In the genomic region with DNA sequence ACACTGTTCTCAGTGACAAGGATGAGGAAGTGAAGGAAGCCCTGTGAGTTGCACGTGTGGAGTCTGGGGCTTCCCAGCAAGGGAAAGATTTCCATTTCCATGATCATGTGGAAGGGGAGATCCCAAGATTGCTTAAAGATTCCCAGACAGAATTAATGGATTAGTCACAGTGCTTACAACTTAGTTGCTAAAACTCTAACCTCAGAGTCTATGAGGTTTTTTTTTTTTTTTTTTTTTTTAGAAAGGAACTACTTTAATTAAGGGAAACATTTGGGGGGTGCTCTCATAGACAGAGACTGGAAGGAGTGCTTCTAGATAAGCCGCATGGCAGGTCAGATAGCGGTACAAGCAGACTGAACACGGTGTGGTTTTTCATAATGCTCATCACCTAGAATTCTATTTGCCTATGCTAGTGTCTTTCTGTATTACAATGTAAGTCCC, we compare ENCODE assay signal across 32 mouse cellular contexts. TPM values are rescaled to one million over a fixed set of nuclear protein-coding genes. Genes with fewer than 3 reads are reported as not detected.
A peak's percentile ranks its signal among the peaks of the same experiment; 100 is the strongest.
DNase-seq lines count a peak whose midpoint lies in the region; ATAC-seq and TF ChIP-seq lines count a peak whose summit lies in the region.
"Had no signal": no experiment of that assay in that cellular context is flagged by ENCODE, and none has a peak within 500 bp of the region (broad histone marks: within the 10 kb centered on the region; RNA-seq: fewer than 3 reads in every experiment).

No protein-coding gene starts in this region.

- 17% methylated on average over 4 of the region's 4 CpGs for WGBS in liver, embryonic 12.5 days (ENCODE audit: insufficient replicate concordance)
- 35% methylated on average over 4 of the region's 4 CpGs for WGBS in liver, postnatal 0 days (ENCODE audit: insufficient replicate concordance)
- WGBS in intestine, postnatal 0 days, result 79% methylated on average over 4 of the region's 4 CpGs

- no peaks in the 10 kb centered on the region for H3K36me3 ChIP-seq in CH12.LX (replicated peaks in 1 of 2; ENCODE audit: control insufficient read depth in 1 of 2, insufficient read depth in 1 of 2, low read length in 1 of 2)
- no peaks in the 10 kb centered on the region for H3K36me3 ChIP-seq in liver, embryonic 12.5 days
- no peaks in the 10 kb centered on the region for H3K36me3 ChIP-seq in liver, postnatal 0 days (replicated peaks; ENCODE audit: insufficient read depth, low read length)
- no peaks in the 10 kb centered on the region for H3K36me3 ChIP-seq in intestine, postnatal 0 days (ENCODE audit: control insufficient read depth, insufficient read depth)
- H3K36me3 ChIP-seq: embryonic facial prominence, embryonic 12.5 days; heart, embryonic 10.5 days; heart, embryonic 15.5 days; limb, embryonic 12.5 days; midbrain, embryonic 12.5 days; neural tube, embryonic 12.5 days had no signal

- H3K4me1 ChIP-seq in CH12.LX (ENCODE audit: control insufficient read depth in 1 of 2, insufficient read depth in 2 of 2), result peaks cover 10 to 48% of the 10 kb centered on the region in 2 experiments; a peak in 3 of 4 replicates
- H3K4me1 ChIP-seq in bone marrow macrophage, adult 2 months (ENCODE audit: control insufficient read depth, insufficient read depth, low read length), result peaks cover 44% of the 10 kb centered on the region
- H3K4me1 ChIP-seq in liver, embryonic 12.5 days, result peaks cover 34% of the 10 kb centered on the region
- peaks cover 24% of the 10 kb centered on the region for H3K4me1 ChIP-seq in liver, postnatal 0 days (ENCODE audit: insufficient read depth)
- H3K4me1 ChIP-seq in intestine, postnatal 0 days (replicated peaks; ENCODE audit: control insufficient read depth, insufficient read depth, low read length), result no peaks in the 10 kb centered on the region
- H3K4me1 ChIP-seq: embryonic facial prominence, embryonic 12.5 days; heart, embryonic 10.5 days; heart, embryonic 15.5 days; limb, embryonic 12.5 days; midbrain, embryonic 12.5 days; neural tube, embryonic 12.5 days had no signal

- no peak overlapping the region for H3K9ac ChIP-seq in CH12.LX (ENCODE audit: insufficient read depth, low read depth)
- H3K9ac ChIP-seq in liver, embryonic 12.5 days, result no peak overlapping the region
- H3K9ac ChIP-seq in liver, postnatal 0 days (replicated peaks), result no peak overlapping the region
- no peak overlapping the region for H3K9ac ChIP-seq in intestine, postnatal 0 days (ENCODE audit: low read depth, low read length)
- H3K9ac ChIP-seq: embryonic facial prominence, embryonic 12.5 days; forebrain, postnatal 0 days; heart, embryonic 15.5 days; limb, embryonic 12.5 days; midbrain, embryonic 12.5 days; neural tube, embryonic 12.5 days had no signal

- peak; percentile 77 for ATAC-seq in liver, embryonic 12.5 days
- no peak for ATAC-seq in liver, postnatal 0 days
- no peak for ATAC-seq in intestine, postnatal 0 days
- ATAC-seq: activated CD4-positive, CD25-positive, alpha-beta regulatory T cell, adult 4 months; forebrain, postnatal 0 days; hindbrain, embryonic 16.5 days; lung, postnatal 0 days had no signal

- H3K4me2 ChIP-seq in CH12.LX (ENCODE audit: insufficient read depth, low read depth, poor library complexity, severe bottlenecking), result no peak overlapping the region; the same call in 1 of the 2 replicates
- peak overlapping the region; percentile 62 for H3K4me2 ChIP-seq in liver, embryonic 12.5 days
- peak overlapping the region; percentile 45 for H3K4me2 ChIP-seq in liver, postnatal 0 days (ENCODE audit: low read depth, low read length)
- H3K4me2 ChIP-seq in intestine, postnatal 0 days (replicated peaks; ENCODE audit: low read depth), result no peak overlapping the region
- H3K4me2 ChIP-seq: embryonic facial prominence, embryonic 12.5 days; heart, embryonic 15.5 days; limb, embryonic 12.5 days; midbrain, embryonic 12.5 days; neural tube, embryonic 12.5 days had no signal

- DNase-seq in CH12.LX (ENCODE audit: extremely low read depth), result no peak
- no peak for DNase-seq in liver, postnatal 0 days
- DNase-seq in heart, adult 8-10 months (ENCODE audit: low spot score), result no peak
- no peak for DNase-seq in left cerebral cortex, postnatal 10 days (ENCODE audit: extremely low spot score in 1 of 2, low spot score in 2 of 2)
- DNase-seq in ovary, postnatal 36 days (ENCODE audit: low spot score), result no peak
- DNase-seq: adrenal gland, adult 8-10 months; cerebellum, adult 11 months; cerebellum, adult 9-10 months; cerebellum, postnatal 36 days; embryo, embryonic 11 days; forebrain, postnatal 0 days; kidney, adult 9 months; kidney, postnatal 10 days; layer of hippocampus, adult 9-11 months; lung, adult 18-20 months; lung, postnatal 4 days; right cerebral cortex, postnatal 4 days; thymus, adult 2 months; thymus, postnatal 36 days had no signal

- dilution Hi-C loops in CH12.LX (cut with MboI; ENCODE audit: extremely low pct_ligation_motif_present, extremely low pct_unique_long_range_greater_than_20kb, low sequenced_read_pairs), result loop anchor here (25.0 kb wide), 1 partner anchor 113 kb away; no protein-coding TSS in a partner anchor

- TF ChIP-seq CTCF in CH12.LX (conservative IDR thresholded peaks at IDR 0.05 in 1 of 2, IDR thresholded peaks at IDR 0.05 in 1 of 2; ENCODE audit: low read depth in 2 of 2, low read length in 2 of 2), result no peak
- no peak for TF ChIP-seq CTCF in bone marrow macrophage, adult 2 months (IDR thresholded peaks at IDR 0.05; ENCODE audit: low read depth, low read length)
- TF ChIP-seq CTCF in liver, postnatal 0 days (IDR thresholded peaks at IDR 0.05; ENCODE audit: low read depth), result no peak
- TF ChIP-seq CTCF in intestine, postnatal 0 days (IDR thresholded peaks at IDR 0.05; ENCODE audit: low read depth), result no peak

- H3K9me3 ChIP-seq in CH12.LX (replicated peaks; ENCODE audit: low read length), result no peaks in the 10 kb centered on the region
- no peaks in the 10 kb centered on the region for H3K9me3 ChIP-seq in liver, embryonic 12.5 days (replicated peaks)
- H3K9me3 ChIP-seq in liver, postnatal 0 days (ENCODE audit: low read length), result no peaks in the 10 kb centered on the region
- H3K9me3 ChIP-seq in intestine, postnatal 0 days (ENCODE audit: control insufficient read depth), result no peaks in the 10 kb centered on the region
- H3K9me3 ChIP-seq: embryonic facial prominence, embryonic 12.5 days; heart, embryonic 10.5 days; heart, embryonic 15.5 days; limb, embryonic 12.5 days; midbrain, embryonic 12.5 days; neural tube, embryonic 12.5 days had no signal

- no peak overlapping the region for H3K4me3 ChIP-seq in CH12.LX (replicated peaks in 1 of 3; ENCODE audit: low read depth in 2 of 3, low read length in 2 of 3, poor library complexity in 1 of 3)
- H3K4me3 ChIP-seq in bone marrow macrophage, adult 2 months (ENCODE audit: insufficient read depth, low read length), result no peak overlapping the region
- H3K4me3 ChIP-seq in liver, embryonic 12.5 days, result peak overlapping the region; percentile 22; the same call in 1 of the 2 replicates
- no peak overlapping the region for H3K4me3 ChIP-seq in liver, postnatal 0 days (ENCODE audit: low read depth, low read length)
- no peak overlapping the region for H3K4me3 ChIP-seq in intestine, postnatal 0 days (ENCODE audit: low read depth, low read length)
- H3K4me3 ChIP-seq: embryonic facial prominence, embryonic 12.5 days; heart, embryonic 10.5 days; heart, embryonic 15.5 days; limb, embryonic 12.5 days; midbrain, embryonic 12.5 days; myocyte; neural tube, embryonic 12.5 days had no signal

- no peaks in the 10 kb centered on the region for H3K79me2 ChIP-seq in CH12.LX (replicated peaks; ENCODE audit: control insufficient read depth, extremely low read depth, insufficient read depth, poor library complexity, severe bottlenecking)

- TF ChIP-seq POLR2A in CH12.LX (IDR thresholded peaks at IDR 0.05; ENCODE audit: low read depth, low read length), result no peak
- TF ChIP-seq POLR2A in bone marrow macrophage, adult 2 months (IDR thresholded peaks at IDR 0.05; ENCODE audit: borderline replicate concordance, low read depth, low read length), result no peak

- in situ Hi-C loops in CH12.LX (cut with MboI; ENCODE audit: low pct_ligation_motif_present, low pct_unique_long_range_greater_than_20kb, low sequenced_read_pairs), result loop anchor here (5.0 to 10.0 kb wide), 2 partner anchors 53 to 180 kb away; no protein-coding TSS in a partner anchor

- no peak for TF ChIP-seq EP300 in CH12.LX (IDR thresholded peaks at IDR 0.05; ENCODE audit: low read length)
- TF ChIP-seq EP300 in liver, postnatal 0 days (IDR thresholded peaks at IDR 0.05; ENCODE audit: low read depth), result no peak

- intact Hi-C loops in left cerebral cortex, postnatal 10 days (cut with DNase I), result no loop called here

- no peak for TF ChIP-seq RAD21 in CH12.LX (IDR thresholded peaks at IDR 0.05; ENCODE audit: low read depth, low read length)

- H3K27me3 ChIP-seq in CH12.LX (replicated peaks), result no peaks in the 10 kb centered on the region
- H3K27me3 ChIP-seq in liver, embryonic 12.5 days (replicated peaks), result peaks cover 19% of the 10 kb centered on the region
- peaks cover 16% of the 10 kb centered on the region; the same call in 1 of the 2 replicates for H3K27me3 ChIP-seq in liver, postnatal 0 days (ENCODE audit: insufficient read depth, low read length)
- peaks cover 26% of the 10 kb centered on the region; the same call in 1 of the 2 replicates for H3K27me3 ChIP-seq in intestine, postnatal 0 days (replicated peaks; ENCODE audit: control insufficient read depth, insufficient read depth, low read length)
- H3K27me3 ChIP-seq: heart, embryonic 15.5 days; midbrain, embryonic 12.5 days; neural tube, embryonic 12.5 days had no signal

- H3K27ac ChIP-seq in CH12.LX (ENCODE audit: insufficient read depth, low read depth), result no peak overlapping the region
- peak overlapping the region; percentile 73 for H3K27ac ChIP-seq in bone marrow macrophage, adult 2 months (ENCODE audit: insufficient read depth, low read depth, low read length)
- peak overlapping the region; percentile 63 for H3K27ac ChIP-seq in liver, embryonic 12.5 days
- no peak overlapping the region for H3K27ac ChIP-seq in liver, postnatal 0 days (ENCODE audit: low read depth)
- H3K27ac ChIP-seq in intestine, postnatal 0 days (ENCODE audit: low read depth, low read length), result no peak overlapping the region
- H3K27ac ChIP-seq: embryonic facial prominence, embryonic 12.5 days; heart, embryonic 10.5 days; heart, embryonic 15.5 days; limb, embryonic 12.5 days; midbrain, embryonic 12.5 days; neural tube, embryonic 12.5 days had no signal

TF ChIP-seq in CH12.LX, 34 proteins besides CTCF, POLR2A, EP300 and RAD21 (continues in another document):
- no peak for TF ChIP-seq POLR2AphosphoS2 (IDR thresholded peaks at IDR 0.05; ENCODE audit: low read depth, low read length)

RNA-seq across cellular contexts. Expression of a gene that starts 6.3 kb away (rescaled TPM):
- 11.2 and 13.0 TPM in 2 replicates for total RNA-seq in CH12.LX (2012; rRNA removed)
- 21.7 and 22.4 TPM in 2 replicates for total RNA-seq in CH12.LX (2014; rRNA removed)
- 30.8 and 36.1 TPM in 2 replicates for polyA plus RNA-seq in CH12.LX (2012; ENCODE audit: insufficient read length, low read depth)
- 10.1 and 10.8 TPM in 2 replicates for polyA plus RNA-seq in bone marrow macrophage, adult 2 months (2012; ENCODE audit: insufficient read depth, insufficient read length, missing spikeins)
- 0.73 and 0.74 TPM in 2 replicates for polyA plus RNA-seq in liver, embryonic 12.5 days (2016; fragmentation: Nextera tagmentation; extraction: Ambion mirVana)
- 0.72 and 0.75 TPM in 2 replicates for polyA plus RNA-seq in liver, postnatal 0 days (2015; fragmentation: Nextera tagmentation; extraction: Ambion mirVana)
- total RNA-seq in heart, adult 8-10 months (2022), result 1 to 10 TPM; 8.2 to 9.2 (median 8.7) TPM
- total RNA-seq in left cerebral cortex, postnatal 10 days (2021), result 10 to 100 TPM; 10.7 to 11.8 TPM
- polyA plus RNA-seq in intestine, postnatal 0 days (2015; fragmentation: Nextera tagmentation; extraction: Ambion mirVana), result 0.95 and 1.1 TPM in 2 replicates

Comparison
In these comparisons a context has a peak if more than half of its experiments do, and no peak if none do; other contexts are left out.
1. H3K27ac ChIP-seq: peak in bone marrow macrophage, adult 2 months (single experiment) and liver, embryonic 12.5 days (single experiment); none in CH12.LX (single experiment), liver, postnatal 0 days (single experiment) and intestine, postnatal 0 days (single experiment).
2. H3K4me2 ChIP-seq: peak in liver, embryonic 12.5 days (single experiment) and liver, postnatal 0 days (single experiment); none in CH12.LX (single experiment) and intestine, postnatal 0 days (single experiment).